Mouse (Mus musculus) bone marrow, adult 2 months (tissue): ENCODE data around the gene Gm10282. TPM values are rescaled to one million over a fixed set of nuclear protein-coding genes. Genes with fewer than 3 reads are reported as not detected.
A peak's percentile ranks its signal among the peaks of the same experiment; 100 is the strongest.

Experiments
- H3K27ac ChIP-seq: fragments of 200-500 bp; 2 replicates; pipeline ENCODE4 v1.5.1; 2012; ENCODE audit warnings: low read depth, mild to moderate bottlenecking, control low read depth, inconsistent platforms, low read length; ENCODE audit not compliant: control insufficient read depth, poor library complexity, insufficient read depth
- H3K4me1 ChIP-seq: fragments of 200-500 bp; 2 replicates; pipeline ENCODE4 v1.6.1; 2011; ENCODE audit warnings: low read length; ENCODE audit not compliant: control insufficient read depth, insufficient read depth
- H3K4me3 ChIP-seq: fragments of 200-500 bp; replicated peaks from 2 replicates; pipeline ENCODE3; 2011; ENCODE audit warnings: mild to moderate bottlenecking, low read depth, low read length, control low read depth; ENCODE audit not compliant: control insufficient read depth
- CTCF ChIP-seq: fragments of 200-500 bp; IDR thresholded peaks from 2 replicates; pipeline ENCODE4 v1.5.1; 2011; ENCODE audit warnings: low read length, control low read depth; ENCODE audit not compliant: control insufficient read depth, insufficient read depth
- POLR2A ChIP-seq: fragments of 200-500 bp; IDR thresholded peaks from 2 replicates; pipeline ENCODE4 v1.6.1; 2011; ENCODE audit warnings: low read depth, mild to moderate bottlenecking, control low read depth, low read length, borderline replicate concordance; ENCODE audit not compliant: control insufficient read depth
- WGBS: fragments of 180-500 bp; shearing (Covaris S2); methylation state at CpG from one replicate; pipeline ENCODE4 v1.1.7; 2018; 5-methylcytosine and 5-hydroxymethylcytosine counted together
- polyA plus RNA-seq: library from polyadenylated mRNA; stranded (reverse); fragments of >200 nt; gene quantifications from 2 replicates; pipeline ENCODE4 v1.2.4, GENCODE M21; 2011; ENCODE audit warnings: low replicate concordance; ENCODE audit not compliant: missing spikeins, insufficient read depth, insufficient read length

The Gm10282 gene
- polyA plus RNA-seq, 1 experiment = 1,002 TPM

DNA sequence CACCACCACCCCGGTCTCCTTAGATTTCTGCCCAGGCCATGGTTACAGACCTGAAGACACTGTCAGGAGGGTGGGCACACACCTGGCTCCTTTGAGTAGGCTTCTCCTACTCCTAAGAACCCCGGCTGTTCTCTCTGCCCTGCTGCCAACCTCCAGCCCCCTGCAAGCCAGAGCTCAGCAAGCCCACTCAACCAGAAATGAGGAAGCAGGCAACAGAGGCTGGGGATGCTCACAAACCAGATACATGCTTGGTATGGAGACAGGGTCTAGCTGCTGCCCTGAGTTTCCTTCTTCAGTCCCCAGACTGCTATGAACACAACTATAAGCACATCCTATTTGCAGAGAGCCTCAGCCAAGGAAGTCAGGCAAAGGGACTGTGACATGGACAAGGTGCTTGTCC is 43.1 kb upstream of the Gm10282 start:
- Histone ChIP-seq H3K27ac (peak overlapping the region; percentile 79), H3K4me3 (no peak overlapping the region), H3K4me1 (peaks cover 19% of the 10 kb centered on the region)
- WGBS = 72% methylated on average over 2 of the region's 2 CpGs
- no peak for TF ChIP-seq CTCF
- no peak for TF ChIP-seq POLR2A

DNA sequence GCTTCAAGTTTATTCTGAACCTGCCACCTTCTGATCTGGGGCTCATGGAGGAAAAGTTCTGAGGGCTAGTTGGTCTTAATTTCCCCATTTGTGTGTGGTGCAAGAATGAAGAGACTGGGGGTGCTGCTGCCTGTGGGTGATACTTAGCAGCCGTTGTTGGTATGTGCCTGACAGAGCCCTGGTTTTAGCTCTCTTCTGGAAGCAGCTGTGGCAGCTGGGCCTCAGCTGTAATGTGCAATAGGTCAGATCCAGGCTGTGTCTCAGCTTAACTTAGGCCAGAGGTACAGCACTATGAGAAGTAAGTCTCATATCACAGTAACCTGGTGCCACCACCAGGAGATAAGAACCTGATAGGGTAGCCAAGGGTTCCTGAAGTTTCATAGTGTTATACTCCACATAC is 42.5 kb upstream of the Gm10282 start:
- Histone ChIP-seq H3K27ac (peak overlapping the region; percentile 79), H3K4me3 (no peak overlapping the region), H3K4me1 (peaks cover 15% of the 10 kb centered on the region)
- WGBS = 28% methylated on average over 1 of the region's 1 CpGs
- no peak for TF ChIP-seq POLR2A
- no peak for TF ChIP-seq CTCF

DNA sequence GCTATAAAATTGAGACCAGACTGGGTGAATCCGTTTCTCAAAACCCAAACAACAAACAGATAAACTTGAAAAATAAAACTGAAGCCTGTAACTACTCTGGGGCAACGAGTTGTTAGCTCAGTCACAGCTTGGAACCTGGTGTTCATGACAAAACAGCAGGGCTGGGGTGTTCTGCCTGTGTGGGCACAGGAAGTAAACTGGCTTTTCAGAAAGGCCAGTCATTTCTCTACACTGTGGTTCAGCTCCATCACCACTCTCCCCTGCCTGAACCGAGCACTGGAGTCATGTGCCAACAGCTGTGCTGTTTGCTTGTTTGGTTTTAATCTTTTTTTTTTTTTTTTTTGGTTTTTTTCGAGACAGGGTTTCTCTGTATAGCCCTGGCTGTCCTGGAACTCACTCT is 38.7 kb upstream of the Gm10282 start:
- 58% methylated on average over 4 of the region's 4 CpGs for WGBS
- H3K27ac ChIP-seq = no peak overlapping the region; the same call in 1 of the 2 replicates
- H3K4me1 ChIP-seq = peaks cover 8% of the 10 kb centered on the region
- no peak overlapping the region for H3K4me3 ChIP-seq
- no peak for TF ChIP-seq POLR2A
- no peak for TF ChIP-seq CTCF

DNA sequence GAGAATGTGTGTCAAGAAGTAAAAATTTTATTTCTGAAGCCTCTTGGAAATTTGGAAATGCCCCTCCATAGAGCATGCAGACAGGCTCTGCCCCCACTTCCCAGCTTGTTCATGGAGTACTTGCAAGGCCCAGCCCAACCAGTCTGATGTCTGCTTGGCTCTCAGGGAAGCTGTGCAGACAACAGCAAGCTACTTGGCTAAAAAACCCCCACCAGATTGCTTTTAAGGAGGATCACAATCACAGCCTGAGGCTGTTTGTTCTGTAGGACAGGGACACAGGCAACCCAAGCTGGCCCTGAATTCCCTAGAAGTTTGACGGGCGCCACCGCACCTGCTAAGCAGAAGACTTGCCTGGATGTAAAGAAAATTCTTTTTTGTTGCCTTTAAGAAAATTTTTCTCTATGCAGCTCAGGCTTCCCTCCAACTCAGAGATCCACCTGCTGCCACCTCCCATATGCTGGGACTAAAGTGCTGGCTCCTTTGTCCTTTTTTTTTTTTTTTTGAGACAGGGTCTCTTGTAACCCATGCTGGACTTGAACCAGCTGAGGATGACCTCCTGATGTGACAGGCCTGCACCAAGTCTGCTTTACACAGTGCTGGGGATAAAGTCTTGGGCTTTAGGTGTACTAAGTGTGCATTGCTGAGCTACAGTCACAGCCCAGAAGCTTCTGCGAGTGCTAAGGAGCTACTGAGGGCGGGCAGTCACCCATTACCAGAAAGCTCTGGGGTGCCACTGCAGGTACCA is 37.7 kb upstream of the Gm10282 start:
- TF ChIP-seq POLR2A (no peak), CTCF (no peak)
- Histone ChIP-seq H3K4me3 (no peak overlapping the region), H3K4me1 (peaks cover 1% of the 10 kb centered on the region; the same call in 1 of the 2 replicates), H3K27ac (0 out of 2 replicates have a peak overlapping the region, but pooled peaks have one; percentile 19)
- 89% methylated on average over 5 of the region's 5 CpGs for WGBS

DNA sequence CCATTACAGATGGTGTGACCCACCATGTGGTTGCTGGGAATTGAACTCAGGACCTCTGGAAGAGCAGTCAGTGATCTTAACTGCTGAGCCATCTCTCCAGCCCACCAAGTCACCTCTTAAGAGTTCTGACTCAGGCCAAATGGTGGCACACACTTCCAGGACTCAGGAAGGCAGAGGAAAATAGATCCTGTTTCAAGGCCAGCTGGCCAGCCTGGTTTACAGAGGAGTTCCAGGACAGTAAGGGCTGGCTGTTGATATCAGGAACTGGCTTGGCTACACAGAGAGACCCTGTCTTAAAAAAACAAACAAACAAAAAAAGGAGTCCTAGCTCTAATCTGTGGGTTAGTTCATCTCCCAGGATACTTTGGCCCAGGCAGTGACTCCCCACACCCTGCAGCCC is 32.0 kb upstream of the Gm10282 start:
- Histone ChIP-seq H3K4me1 (no peaks in the 10 kb centered on the region), H3K4me3 (no peak overlapping the region), H3K27ac (no peak overlapping the region)
- TF ChIP-seq POLR2A = no peak
- TF ChIP-seq CTCF = no peak

DNA sequence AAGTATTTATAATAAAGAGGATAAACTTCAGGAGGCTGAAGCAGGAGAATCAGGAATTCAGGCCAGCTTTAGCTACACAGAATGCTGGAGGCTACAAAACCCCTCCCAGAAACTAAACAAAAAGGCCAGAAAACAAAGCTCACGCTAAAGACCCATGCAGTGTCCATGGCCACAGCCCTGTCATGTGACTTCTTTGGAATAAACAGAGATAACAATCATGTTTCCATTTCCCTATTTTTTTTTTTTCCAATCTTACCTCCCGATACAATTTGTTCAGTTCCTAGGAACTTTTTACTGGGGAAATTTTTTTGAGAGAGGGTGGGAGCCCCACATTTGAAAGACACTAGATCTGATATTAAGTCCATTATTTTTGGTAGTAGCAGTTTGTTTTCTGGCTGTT is 31.2 kb upstream of the Gm10282 start:
- 89% methylated on average over 2 of the region's 2 CpGs for WGBS
- H3K4me3 ChIP-seq = no peak overlapping the region
- no peaks in the 10 kb centered on the region for H3K4me1 ChIP-seq
- TF ChIP-seq CTCF (no peak), POLR2A (no peak)
- no peak overlapping the region for H3K27ac ChIP-seq

DNA sequence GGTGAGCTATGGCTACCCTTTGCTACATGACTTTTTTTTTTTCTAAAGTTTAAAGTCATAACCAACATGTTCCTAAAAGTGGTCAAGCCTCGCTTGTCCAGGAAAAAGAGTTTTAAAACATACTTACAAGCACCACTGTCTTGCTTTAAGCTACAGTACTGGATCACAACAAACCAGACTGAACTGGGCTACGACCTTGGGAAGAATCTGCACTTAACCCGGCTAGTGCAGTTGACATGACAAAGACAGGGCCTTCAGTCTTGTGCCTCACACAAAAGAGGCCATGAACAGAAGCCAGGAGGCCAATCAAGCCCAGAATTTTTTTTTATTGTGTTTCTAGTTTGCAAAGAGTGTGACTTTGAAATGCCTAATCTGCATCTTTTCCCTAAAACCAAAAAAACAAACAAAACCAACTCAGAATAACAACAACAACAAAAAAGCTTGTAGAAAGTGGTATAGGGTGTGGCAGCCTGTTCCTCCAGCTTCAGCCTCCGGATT is 29.1 kb upstream of the Gm10282 start:
- Histone ChIP-seq H3K4me3 (no peak overlapping the region), H3K4me1 (no peaks in the 10 kb centered on the region), H3K27ac (no peak overlapping the region)
- TF ChIP-seq POLR2A (no peak), CTCF (no peak)
- 82% methylated on average over 4 of the region's 4 CpGs for WGBS

DNA sequence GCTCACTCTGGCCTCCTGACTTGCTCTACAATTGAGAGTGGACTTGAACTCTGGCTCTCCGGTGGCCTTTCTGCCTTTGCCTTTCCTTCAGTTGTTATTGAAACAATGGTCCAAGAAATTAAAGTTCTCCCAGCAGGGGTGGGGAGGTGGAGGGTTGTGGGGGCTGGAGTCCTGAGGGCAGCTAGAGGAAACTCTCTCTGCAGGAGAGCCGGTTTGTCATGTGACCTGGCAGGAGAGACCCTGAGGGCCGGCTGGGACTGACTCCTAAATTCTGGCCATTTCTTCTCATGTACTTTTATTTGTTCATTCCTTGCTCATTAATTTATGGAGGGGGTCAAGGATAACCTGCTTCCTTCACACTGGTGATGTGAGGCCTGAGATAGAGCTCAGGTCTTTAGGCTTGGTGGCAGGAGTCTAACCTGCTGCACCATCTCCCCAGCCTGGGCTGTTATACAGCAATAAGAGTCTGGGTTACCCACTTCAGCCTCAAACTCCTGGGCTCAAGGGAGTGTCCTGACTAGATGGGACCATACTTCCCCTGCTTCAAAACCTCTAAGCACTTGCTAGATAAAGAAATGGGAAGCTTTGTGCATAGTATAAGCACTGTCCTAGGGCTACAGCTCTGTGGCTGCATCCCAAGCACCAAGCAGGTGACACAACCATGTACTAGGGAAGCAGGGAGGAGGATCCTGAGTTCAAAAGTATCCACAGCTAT is 28.5 kb upstream of the Gm10282 start:
- no peaks in the 10 kb centered on the region for H3K4me1 ChIP-seq
- TF ChIP-seq POLR2A (no peak), CTCF (no peak)
- no peak overlapping the region for H3K4me3 ChIP-seq
- 57% methylated on average over 3 of the region's 3 CpGs for WGBS
- no peak overlapping the region for H3K27ac ChIP-seq
